Mouse (Mus musculus): ENCODE measurements around the gene Mex3a. TPM values are rescaled to one million over a fixed set of nuclear protein-coding genes. Genes with fewer than 3 reads are reported as not detected.

Gene Mex3a
- total and polyA plus RNA-seq, 2 experiments, result under 0.01 to 0.04 TPM

DNA sequence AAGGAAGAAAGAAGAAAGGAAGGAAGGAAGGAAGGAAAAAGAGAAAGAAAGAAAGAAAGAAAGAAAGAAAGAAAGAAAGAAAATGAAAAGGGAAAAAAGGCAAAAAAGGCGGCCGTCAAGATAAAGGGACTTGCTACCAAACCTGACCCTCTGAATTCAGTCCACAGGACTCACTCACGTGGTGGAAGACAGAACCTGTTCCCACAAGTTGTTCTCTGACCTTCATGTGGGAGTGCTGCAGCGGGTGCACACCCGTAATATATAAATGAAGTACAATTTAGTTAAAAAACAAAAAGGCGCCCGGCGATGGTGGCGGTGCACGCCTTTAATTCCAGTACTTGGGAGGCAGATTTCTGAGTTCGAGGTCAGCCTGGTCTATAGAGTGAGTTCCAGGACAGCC is 3.5 kb upstream of the Mex3a start:
- H3K79me2 ChIP-seq (ENCODE audit: control insufficient read depth, insufficient read depth, low read length), result no peaks in the 10 kb centered on the region
- whole genome bisulfite sequencing, result 91% methylated on average over 11 of the region's 11 CpGs
- H3K4me1 ChIP-seq (ENCODE audit: control insufficient read depth, insufficient read depth, low read length), result no peaks in the 10 kb centered on the region
- no peak for TF ChIP-seq POLR2A (IDR thresholded peaks at IDR 0.05; ENCODE audit: extremely low read depth, insufficient read depth, low read length)
- no peak for TF ChIP-seq CTCF (IDR thresholded peaks at IDR 0.05; ENCODE audit: low read depth, low read length)
- no peaks in the 10 kb centered on the region for H3K27me3 ChIP-seq (ENCODE audit: control insufficient read depth, insufficient read depth, low read length)
- no peak overlapping the region for H3K27ac ChIP-seq (replicated peaks; ENCODE audit: insufficient read depth, low read depth, low read length)
- H3K4me3 ChIP-seq (ENCODE audit: insufficient read depth, low read depth, low read length), result no peak overlapping the region
- H3K36me3 ChIP-seq (ENCODE audit: control insufficient read depth, insufficient read depth, low read length), result no peaks in the 10 kb centered on the region
- DNase-seq (ENCODE audit: extremely low read depth, low read depth, low spot score), result no peak
- no peak overlapping the region for H3K9ac ChIP-seq (ENCODE audit: low read depth, low read length)

DNA sequence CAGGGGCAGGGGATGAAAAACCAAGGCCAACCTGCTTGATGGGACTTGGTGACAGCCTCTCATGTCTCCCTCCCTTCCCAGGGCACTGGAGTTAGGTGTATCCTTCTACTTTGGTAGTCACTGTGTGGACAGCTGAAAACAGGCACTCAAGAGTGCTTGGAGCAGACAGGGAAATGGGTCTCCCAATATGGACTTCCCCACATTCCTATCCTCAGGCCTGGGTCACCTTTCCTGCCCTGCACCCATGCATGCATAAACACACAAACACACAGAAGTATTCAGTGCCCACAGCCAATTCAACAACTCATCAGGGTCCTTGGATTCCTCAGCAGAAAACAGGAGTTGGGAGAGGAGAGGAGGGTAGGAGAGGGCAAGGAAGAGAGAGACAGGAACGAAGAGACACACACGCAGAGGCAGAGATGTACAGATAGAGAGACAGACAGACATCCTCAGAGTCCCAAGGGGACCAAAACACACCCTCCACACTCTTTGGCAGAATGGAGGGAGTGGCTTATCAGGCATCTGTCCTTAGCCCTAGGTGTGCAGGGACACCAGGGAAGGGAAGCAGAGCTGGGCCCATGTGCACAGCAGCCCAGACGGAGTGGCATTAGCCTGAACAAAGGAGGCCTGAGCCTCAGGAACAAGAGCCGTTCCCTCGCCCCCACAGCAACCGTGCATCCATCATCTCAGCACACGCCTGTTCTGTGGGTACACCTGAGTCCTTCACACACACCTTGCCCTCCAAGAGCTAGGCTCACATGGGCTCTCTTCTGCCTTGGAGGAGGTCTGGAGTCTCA is 2.8 kb upstream of the Mex3a start:
- H3K9ac ChIP-seq (ENCODE audit: low read depth, low read length), result no peak overlapping the region
- H3K27ac ChIP-seq (replicated peaks; ENCODE audit: insufficient read depth, low read depth, low read length), result no peak overlapping the region
- H3K4me3 ChIP-seq (ENCODE audit: insufficient read depth, low read depth, low read length), result no peak overlapping the region
- no peaks in the 10 kb centered on the region for H3K27me3 ChIP-seq (ENCODE audit: control insufficient read depth, insufficient read depth, low read length)
- no peaks in the 10 kb centered on the region for H3K36me3 ChIP-seq (ENCODE audit: control insufficient read depth, insufficient read depth, low read length)
- no peak for DNase-seq (ENCODE audit: extremely low read depth, low read depth, low spot score)
- WGBS, result 91% methylated on average over 7 of the region's 7 CpGs
- H3K79me2 ChIP-seq (ENCODE audit: control insufficient read depth, insufficient read depth, low read length), result no peaks in the 10 kb centered on the region
- no peaks in the 10 kb centered on the region for H3K4me1 ChIP-seq (ENCODE audit: control insufficient read depth, insufficient read depth, low read length)
- TF ChIP-seq CTCF (IDR thresholded peaks at IDR 0.05; ENCODE audit: low read depth, low read length) (no peak), POLR2A (IDR thresholded peaks at IDR 0.05; ENCODE audit: extremely low read depth, insufficient read depth, low read length) (no peak)

DNA sequence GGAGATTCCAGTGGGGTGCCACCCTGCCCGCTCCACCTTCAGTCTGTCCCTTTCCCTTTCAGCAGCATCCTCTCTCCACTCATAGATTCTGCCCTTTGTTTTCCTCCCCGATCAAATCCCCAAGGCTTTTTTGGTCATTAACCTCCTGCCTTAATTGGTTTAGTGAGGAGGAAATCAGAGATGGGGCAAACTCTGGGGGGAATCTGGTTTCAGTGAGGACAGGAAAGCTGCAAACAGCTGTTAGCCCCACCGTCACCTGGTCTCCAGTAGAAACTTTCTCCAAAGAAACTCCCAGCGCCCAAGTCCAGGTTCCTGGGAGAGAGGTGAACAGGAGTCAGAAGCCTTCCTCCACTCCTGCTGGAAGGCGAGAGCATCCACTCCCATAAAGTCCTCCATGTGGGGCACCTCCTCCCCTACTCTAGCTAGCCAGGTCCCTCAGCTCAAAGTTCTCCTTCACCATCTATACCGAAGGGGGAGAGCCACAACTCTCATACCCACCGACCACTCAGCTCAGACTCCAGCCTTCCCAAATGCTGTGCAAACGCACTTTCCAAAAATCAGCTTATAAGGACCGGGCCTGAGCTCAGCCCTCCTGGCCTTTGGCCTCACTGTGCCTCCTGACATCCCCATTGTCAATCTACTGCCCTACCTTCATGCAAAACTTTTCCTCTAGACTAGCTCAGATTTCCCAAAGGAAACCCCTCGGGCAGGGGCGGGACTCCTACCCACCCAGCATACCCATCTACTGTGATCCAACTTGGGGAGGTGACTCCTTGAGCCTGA is 1.9 kb upstream of the Mex3a start:
- Histone ChIP-seq H3K4me3 (ENCODE audit: insufficient read depth, low read depth, low read length) (no peak overlapping the region), H3K4me1 (ENCODE audit: control insufficient read depth, insufficient read depth, low read length) (no peaks in the 10 kb centered on the region), H3K9ac (ENCODE audit: low read depth, low read length) (no peak overlapping the region)

DNA sequence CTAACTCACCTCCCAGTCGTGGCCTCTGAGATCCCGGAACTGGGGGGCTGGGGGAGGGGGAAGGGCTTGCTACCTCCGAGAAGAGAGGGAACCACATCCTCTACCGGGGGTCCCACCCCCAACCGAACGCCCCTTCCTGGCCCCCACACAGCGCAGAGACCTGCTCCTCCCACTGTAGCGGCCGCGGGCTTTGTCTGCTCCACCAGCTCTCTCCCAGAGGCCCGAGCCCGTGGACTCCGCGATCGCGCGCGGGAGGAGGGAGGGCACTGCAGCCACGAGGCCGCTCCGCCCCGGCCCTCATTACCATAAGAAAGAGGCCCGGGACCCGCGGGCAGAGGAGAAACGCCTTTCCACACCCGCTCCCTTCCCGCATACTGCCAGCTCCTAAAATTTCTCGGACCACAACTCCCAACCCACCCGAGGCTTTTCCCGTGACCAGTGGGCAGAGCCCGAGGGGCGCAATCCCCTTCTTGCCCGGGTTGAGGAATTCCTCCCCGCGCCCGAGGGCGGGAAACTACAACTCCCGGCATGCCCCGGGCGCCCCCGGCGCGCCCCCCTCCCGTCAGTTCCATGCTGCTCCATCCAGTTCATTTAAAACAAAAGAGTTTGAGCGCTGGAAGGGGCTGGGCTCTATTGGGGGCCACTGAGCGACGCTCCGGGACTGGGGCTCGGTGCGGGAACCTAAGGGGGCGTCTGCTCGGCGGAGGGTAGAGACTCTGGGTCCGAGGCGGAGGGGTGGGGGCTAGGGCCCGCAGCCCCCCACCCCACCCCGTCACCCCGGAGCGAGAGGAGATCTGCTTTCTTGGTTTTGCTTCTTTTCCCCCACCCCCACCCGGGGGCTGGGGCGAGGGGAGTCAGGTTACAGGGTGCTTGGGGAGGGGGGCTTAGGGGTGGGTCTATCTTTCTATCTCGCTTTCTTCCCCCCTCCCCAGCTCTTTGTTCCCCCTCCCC is 572 bp upstream of the Mex3a start:
- H3K4me1 ChIP-seq (ENCODE audit: control insufficient read depth, insufficient read depth, low read length), result no peaks in the 10 kb centered on the region
- DNase-seq (ENCODE audit: extremely low read depth, low read depth, low spot score), result peak; percentile 22

More for the DNA sequence above, 1.9 kb upstream of the Mex3a start:
- TF ChIP-seq CTCF (IDR thresholded peaks at IDR 0.05; ENCODE audit: low read depth, low read length), result no peak
- no peak for TF ChIP-seq POLR2A (IDR thresholded peaks at IDR 0.05; ENCODE audit: extremely low read depth, insufficient read depth, low read length)
- WGBS, result 72% methylated on average over 11 of the region's 11 CpGs
- no peak for DNase-seq (ENCODE audit: extremely low read depth, low read depth, low spot score)
- Histone ChIP-seq H3K27me3 (ENCODE audit: control insufficient read depth, insufficient read depth, low read length) (no peaks in the 10 kb centered on the region), H3K27ac (replicated peaks; ENCODE audit: insufficient read depth, low read depth, low read length) (no peak overlapping the region), H3K79me2 (ENCODE audit: control insufficient read depth, insufficient read depth, low read length) (no peaks in the 10 kb centered on the region), H3K36me3 (ENCODE audit: control insufficient read depth, insufficient read depth, low read length) (no peaks in the 10 kb centered on the region)

DNA sequence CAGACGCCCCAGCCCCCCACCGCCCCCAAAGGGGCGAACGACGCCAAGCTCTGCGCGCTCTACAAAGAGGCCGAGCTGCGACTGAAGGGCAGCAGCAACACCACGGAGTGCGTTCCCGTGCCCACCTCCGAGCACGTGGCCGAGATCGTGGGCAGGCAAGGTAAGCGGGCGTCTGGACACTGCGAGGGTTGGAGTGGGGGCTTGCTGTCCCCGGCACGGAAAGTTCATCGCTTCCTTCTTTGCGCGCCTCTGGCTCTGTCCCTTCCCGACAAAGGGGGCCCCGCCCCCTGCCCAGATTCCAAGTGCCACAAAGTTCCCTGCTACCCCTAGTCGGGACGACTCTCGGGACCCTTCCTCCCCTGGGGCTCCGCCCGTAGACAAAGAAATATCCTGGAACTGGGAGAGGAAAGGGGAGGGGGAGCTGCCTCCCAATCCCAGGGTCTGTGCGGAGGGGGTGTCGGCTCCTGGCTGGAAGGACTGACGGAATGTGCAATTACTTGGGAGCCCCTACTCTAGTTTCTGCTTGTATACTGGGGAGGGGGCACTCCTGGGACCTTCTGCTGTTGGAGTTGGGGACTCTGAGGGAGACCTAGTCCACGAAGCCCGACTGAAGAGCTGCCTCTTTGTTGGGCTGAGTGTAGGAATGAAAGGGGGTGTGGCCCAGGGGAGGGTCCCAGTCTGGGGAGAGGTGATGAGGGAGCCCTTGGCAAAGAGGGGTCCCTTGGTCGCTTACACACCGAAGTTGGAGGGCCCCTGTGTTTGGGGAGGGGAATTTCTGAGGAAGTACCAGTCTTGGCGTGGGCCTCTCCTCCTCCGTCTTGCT is 705 bp downstream of the Mex3a start:
- peak overlapping the region; percentile 69 for H3K9ac ChIP-seq (ENCODE audit: low read depth, low read length)
- WGBS, result 11% methylated on average over 40 of the region's 40 CpGs
- no peaks in the 10 kb centered on the region for H3K36me3 ChIP-seq (ENCODE audit: control insufficient read depth, insufficient read depth, low read length)
- no peak for DNase-seq (ENCODE audit: extremely low read depth, low read depth, low spot score)
- no peaks in the 10 kb centered on the region for H3K27me3 ChIP-seq (ENCODE audit: control insufficient read depth, insufficient read depth, low read length)
- peak overlapping the region; percentile 59; the same call in 1 of the 2 replicates for H3K4me3 ChIP-seq (ENCODE audit: insufficient read depth, low read depth, low read length)
- H3K27ac ChIP-seq (replicated peaks; ENCODE audit: insufficient read depth, low read depth, low read length), result no peak overlapping the region
- H3K4me1 ChIP-seq (ENCODE audit: control insufficient read depth, insufficient read depth, low read length), result no peaks in the 10 kb centered on the region
- TF ChIP-seq CTCF (IDR thresholded peaks at IDR 0.05; ENCODE audit: low read depth, low read length) (no peak), POLR2A (IDR thresholded peaks at IDR 0.05; ENCODE audit: extremely low read depth, insufficient read depth, low read length) (no peak)
- H3K79me2 ChIP-seq (ENCODE audit: control insufficient read depth, insufficient read depth, low read length), result no peaks in the 10 kb centered on the region

More for the DNA sequence above, 572 bp upstream of the Mex3a start:
- H3K79me2 ChIP-seq (ENCODE audit: control insufficient read depth, insufficient read depth, low read length), result no peaks in the 10 kb centered on the region
- H3K27me3 ChIP-seq (ENCODE audit: control insufficient read depth, insufficient read depth, low read length), result no peaks in the 10 kb centered on the region
- H3K36me3 ChIP-seq (ENCODE audit: control insufficient read depth, insufficient read depth, low read length), result no peaks in the 10 kb centered on the region
- H3K4me3 ChIP-seq (ENCODE audit: insufficient read depth, low read depth, low read length), result peak overlapping the region; percentile 70
- peak overlapping the region; percentile 56 for H3K9ac ChIP-seq (ENCODE audit: low read depth, low read length)
- no peak overlapping the region for H3K27ac ChIP-seq (replicated peaks; ENCODE audit: insufficient read depth, low read depth, low read length)
- WGBS, result under 1% methylated on average over 63 of the region's 63 CpGs
- TF ChIP-seq CTCF (IDR thresholded peaks at IDR 0.05; ENCODE audit: low read depth, low read length) (no peak), POLR2A (IDR thresholded peaks at IDR 0.05; ENCODE audit: extremely low read depth, insufficient read depth, low read length) (no peak)

All from liver, adult 2 months (tissue).